Mouse (Mus musculus) kidney, embryonic 16.5 days (tissue): ENCODE data around the gene Pnma1. TPM values are rescaled to one million over a fixed set of nuclear protein-coding genes. Genes with fewer than 3 reads are reported as not detected.
"Not testable (repeated sequence)": the region's sequence is repeated elsewhere in the genome, so short reads cannot be mapped to it uniquely, and the experiment has no call there.

Experiments used
- ATAC-seq: fragments of 200-750 bp; cut with Nextera tagmentation; 2 replicates; pipeline ENCODE4 v1.8.0; 2017; ENCODE audit warnings: moderate TSS enrichment; ENCODE audit not compliant: low FRiP score, low TSS enrichment
- H3K27ac ChIP-seq: fragments of 300-500 bp; sonication (generic); 2 replicates; pipeline ENCODE4 v1.5.1; 2014; ENCODE audit warnings: low read length
- H3K27me3 ChIP-seq: fragments of 300-500 bp; sonication (generic); 2 replicates; pipeline ENCODE4 v1.6.1; 2014; ENCODE audit warnings: low read length, control low read depth, mixed read lengths; ENCODE audit not compliant: insufficient read depth
- H3K36me3 ChIP-seq: fragments of 300-500 bp; sonication (generic); 2 replicates; pipeline ENCODE4 v1.6.1; 2014; ENCODE audit warnings: low read length, control low read depth, mixed read lengths; ENCODE audit not compliant: insufficient read depth
- H3K4me1 ChIP-seq: fragments of 300-500 bp; sonication (generic); 2 replicates; pipeline ENCODE4 v1.6.1; 2014; ENCODE audit warnings: low read length, control low read depth, mixed read lengths; ENCODE audit not compliant: insufficient read depth
- H3K4me2 ChIP-seq: fragments of 300-500 bp; sonication (generic); replicated peaks from 2 replicates; pipeline ENCODE4 v1.6.1; 2014; ENCODE audit warnings: low read depth, low read length
- H3K4me3 ChIP-seq: fragments of 300-500 bp; sonication (generic); 2 replicates; pipeline ENCODE4 v1.5.1; 2014; ENCODE audit warnings: mild to moderate bottlenecking, low read length
- H3K9ac ChIP-seq: fragments of 300-500 bp; sonication (generic); replicated peaks from 2 replicates; pipeline ENCODE4 v1.6.1; 2014; ENCODE audit warnings: low read length
- H3K9me3 ChIP-seq: fragments of 300-500 bp; sonication (generic); 2 replicates; pipeline ENCODE4 v1.6.1; 2016; ENCODE audit warnings: low read length, control low read depth
- WGBS: fragments of 180-500 bp; shearing (Covaris S2); extraction: QIAGEN DNeasy Blood & Tissue Kit; methylation state at CpG from one replicate; pipeline ENCODE4 v1.1.7; 2014; 5-methylcytosine and 5-hydroxymethylcytosine counted together
- polyA plus RNA-seq: library from polyadenylated mRNA; unstranded; fragments of >200 nt; fragmentation: Nextera tagmentation; extraction: Ambion mirVana; gene quantifications from 2 replicates; pipeline ENCODE4 v1.2.1, GENCODE M21; 2015

Pnma1 gene
- polyA plus RNA-seq, 1 experiment from 2014 or later: 1.1 TPM

DNA sequence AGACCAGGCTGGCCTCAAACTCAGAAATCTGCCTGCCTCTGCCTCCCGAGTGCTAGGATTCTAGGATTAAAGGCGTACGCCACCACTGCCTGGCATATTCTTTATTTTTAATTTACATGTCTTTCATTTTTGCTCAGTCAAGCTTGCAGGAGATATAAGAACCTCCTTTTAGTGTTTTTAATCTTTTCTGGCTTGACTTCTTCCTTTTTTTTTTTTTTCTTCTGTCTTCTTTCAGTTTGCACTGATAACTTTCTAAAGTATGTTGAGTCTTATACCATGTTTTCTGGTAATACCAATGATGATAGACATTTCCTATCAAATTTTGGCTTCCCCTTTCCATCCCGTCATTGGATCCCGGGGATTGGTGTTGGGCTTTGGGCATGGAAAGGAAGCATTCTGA is 28.7 kb downstream of the Pnma1 start:
- no peak overlapping the region for H3K4me2 ChIP-seq
- 96% methylated on average over 5 of the region's 5 CpGs for WGBS
- no peak overlapping the region for H3K4me3 ChIP-seq
- no peaks in the 10 kb centered on the region for H3K36me3 ChIP-seq
- H3K27me3 ChIP-seq: no peaks in the 10 kb centered on the region
- no peaks in the 10 kb centered on the region for H3K9me3 ChIP-seq
- ATAC-seq: no peak
- no peak overlapping the region for H3K9ac ChIP-seq
- peaks cover 7% of the 10 kb centered on the region for H3K4me1 ChIP-seq
- H3K27ac ChIP-seq: no peak overlapping the region

DNA sequence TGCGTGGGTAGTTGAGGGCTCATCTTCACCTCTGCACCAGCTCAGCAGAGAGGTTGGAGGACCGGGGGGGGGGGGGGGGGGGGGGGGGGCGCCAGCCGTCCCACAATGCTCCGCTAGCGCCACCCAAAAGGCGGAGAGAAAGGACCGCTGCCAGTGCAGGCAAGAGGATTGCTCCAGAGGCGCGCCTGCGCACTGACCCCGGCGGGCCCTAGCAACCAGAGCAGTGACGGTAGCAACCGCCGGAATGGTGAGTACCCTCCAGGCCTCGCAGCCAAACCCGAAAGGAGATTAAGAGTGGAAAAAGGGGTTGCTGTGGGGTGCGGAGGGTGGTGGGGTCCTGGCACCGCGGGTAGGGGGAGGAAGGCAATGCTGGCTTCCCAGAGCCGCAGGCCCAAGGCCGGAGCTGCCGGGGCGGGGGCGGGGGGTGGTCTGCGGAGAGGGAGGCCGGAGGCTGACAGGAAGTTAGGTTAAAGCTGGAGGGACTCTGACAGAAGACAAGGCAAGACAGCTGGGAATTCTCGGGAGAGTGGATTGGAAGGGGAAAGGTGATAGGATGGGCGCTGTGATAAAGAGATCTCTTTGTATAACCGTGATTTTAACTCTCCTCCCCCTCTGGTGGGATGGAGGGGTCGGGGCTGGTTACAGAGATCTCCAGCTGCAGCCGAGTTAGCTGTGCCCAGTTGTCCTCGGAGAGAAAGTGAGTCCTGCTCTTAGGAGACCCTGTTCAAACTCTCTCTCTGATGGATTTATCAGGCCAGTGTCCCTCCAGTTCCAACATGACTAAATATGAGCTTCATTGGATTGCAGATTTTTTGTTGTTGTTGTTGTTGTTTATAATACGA is 33.9 kb downstream of the Pnma1 start, which contains the start of gene Dnal1:
TSS of gene Dnal1 (plus strand) at position 214 of the 842 bp plus-strand sequence.
- Histone ChIP-seq H3K9ac (peak within 1 kb of the TSS; percentile 74), H3K27me3 (no peaks in the 10 kb centered on the region), H3K27ac (peak within 1 kb of the TSS; percentile 57; the same call in 1 of the 2 replicates), H3K4me3 (peak within 1 kb of the TSS; percentile 82), H3K36me3 (no peaks in the 10 kb centered on the region), H3K9me3 (no peaks in the 10 kb centered on the region), H3K4me2 (peak within 1 kb of the TSS; percentile 66), H3K4me1 (peaks cover 7% of the 10 kb centered on the region)
- WGBS: 3% methylated on average over 31 of the region's 35 CpGs
- peak; percentile 97 for ATAC-seq

DNA sequence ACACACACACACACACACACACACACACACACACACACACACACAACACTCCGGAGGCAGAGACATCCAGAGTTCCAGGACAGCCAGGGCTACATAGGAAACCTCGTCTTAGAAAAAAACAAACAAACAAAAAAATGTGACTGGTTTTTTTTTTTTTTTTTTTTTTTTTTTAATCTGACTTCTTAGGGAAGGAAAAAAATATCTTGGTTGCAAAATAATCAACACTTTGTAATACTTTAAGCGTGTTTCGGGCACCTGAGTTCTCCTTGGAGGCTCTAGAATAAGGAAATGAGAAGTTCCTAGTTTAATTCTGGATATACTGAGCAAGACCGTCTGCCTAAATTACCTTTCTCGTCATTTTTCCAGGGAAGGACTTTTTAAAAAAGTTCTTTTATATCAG is 34.6 kb downstream of the Pnma1 start:
- no peak overlapping the region for H3K27ac ChIP-seq
- no peaks in the 10 kb centered on the region for H3K36me3 ChIP-seq
- H3K4me2 ChIP-seq: peak overlapping the region; percentile 66
- no peak for ATAC-seq
- H3K27me3 ChIP-seq: no peaks in the 10 kb centered on the region
- H3K9me3 ChIP-seq: no peaks in the 10 kb centered on the region
- WGBS: 42% methylated on average over 6 of the region's 6 CpGs
- H3K9ac ChIP-seq: peak overlapping the region; percentile 50; the same call in 1 of the 2 replicates
- peaks cover 7% of the 10 kb centered on the region for H3K4me1 ChIP-seq
- peak overlapping the region; percentile 82 for H3K4me3 ChIP-seq

DNA sequence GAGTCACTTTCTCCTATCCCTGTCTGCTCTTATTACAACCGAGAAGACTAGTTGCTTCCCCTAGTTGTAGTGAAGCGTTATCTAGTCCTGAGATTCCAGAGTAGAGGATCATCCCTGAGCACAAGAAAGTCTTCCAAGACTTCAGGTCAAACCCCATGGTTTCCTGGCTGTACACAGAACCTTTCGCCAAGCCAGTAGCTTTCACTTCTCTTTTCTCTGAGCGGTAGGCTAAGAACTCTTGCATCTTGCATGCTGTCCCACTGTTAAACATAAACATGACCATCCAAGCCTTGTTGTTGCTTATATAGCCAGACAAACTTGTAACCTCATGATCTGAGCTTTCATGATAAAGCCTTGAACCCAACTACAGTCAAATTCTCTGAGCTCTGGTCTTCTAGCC is 37.5 kb downstream of the Pnma1 start:
- H3K4me3 ChIP-seq: no peak overlapping the region
- WGBS: 92% methylated on average over 4 of the region's 4 CpGs
- no peak overlapping the region for H3K27ac ChIP-seq
- ATAC-seq: no peak
- no peak overlapping the region for H3K4me2 ChIP-seq
- H3K36me3 ChIP-seq: no peaks in the 10 kb centered on the region
- no peak overlapping the region for H3K9ac ChIP-seq
- H3K27me3 ChIP-seq: no peaks in the 10 kb centered on the region
- no peaks in the 10 kb centered on the region for H3K9me3 ChIP-seq
- peaks cover 10% of the 10 kb centered on the region for H3K4me1 ChIP-seq

DNA sequence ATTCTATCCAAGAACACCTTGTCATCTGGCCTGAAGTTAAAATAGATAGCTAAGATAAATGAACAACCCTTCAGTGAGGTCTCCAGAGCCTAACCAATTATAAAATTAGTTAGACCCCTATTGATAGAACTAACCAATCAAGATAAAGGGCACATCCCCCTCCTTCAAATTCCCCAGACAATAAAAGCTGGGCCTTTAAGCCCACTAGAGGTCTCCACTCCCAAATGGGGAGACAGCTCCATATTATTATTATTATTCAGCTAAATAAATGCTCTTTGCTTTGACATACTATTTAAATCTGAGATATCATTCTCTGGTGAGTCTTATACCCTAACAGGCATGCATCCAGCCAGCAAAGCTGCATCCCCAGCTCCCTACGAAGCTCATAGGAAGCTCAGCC is 38.4 kb downstream of the Pnma1 start:
- H3K27me3 ChIP-seq: no peaks in the 10 kb centered on the region

DNA sequence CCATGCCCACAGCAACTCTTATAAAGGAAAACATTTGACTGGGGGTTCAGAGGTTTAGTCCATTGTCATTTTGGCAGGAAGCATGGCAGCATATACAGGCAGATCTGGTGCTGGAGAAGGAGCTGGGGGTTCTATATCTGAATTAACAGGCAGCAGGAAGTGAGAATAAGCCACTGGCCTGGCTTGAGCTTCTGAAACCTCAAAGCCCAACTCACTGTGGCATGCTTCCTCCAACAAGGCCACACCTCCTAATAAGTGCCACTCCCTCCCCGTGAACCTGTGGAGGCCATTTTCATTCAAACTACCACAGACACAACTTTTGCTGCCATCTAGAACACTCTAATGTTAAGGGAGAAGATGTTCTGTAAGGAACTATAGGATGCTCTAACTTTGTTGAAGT is 40.6 kb downstream of the Pnma1 start:
- H3K9me3 ChIP-seq: no peaks in the 10 kb centered on the region
- no peak overlapping the region for H3K9ac ChIP-seq
- H3K4me3 ChIP-seq: no peak overlapping the region
- H3K4me1 ChIP-seq: 0 out of 2 replicates have a peak, but pooled peaks cover 3% of the 10 kb centered on the region
- H3K27me3 ChIP-seq: no peaks in the 10 kb centered on the region
- no peak for ATAC-seq
- 70% methylated on average over 1 of the region's 1 CpGs for WGBS
- H3K4me2 ChIP-seq: no peak overlapping the region
- H3K27ac ChIP-seq: no peak overlapping the region
- H3K36me3 ChIP-seq: no peaks in the 10 kb centered on the region

More for the DNA sequence above, 38.4 kb downstream of the Pnma1 start:
- Histone ChIP-seq H3K36me3 (no peaks in the 10 kb centered on the region), H3K27ac (no peak overlapping the region), H3K9ac (no peak overlapping the region), H3K4me1 (peaks cover 6% of the 10 kb centered on the region), H3K4me2 (no peak overlapping the region), H3K9me3 (no peaks in the 10 kb centered on the region), H3K4me3 (no peak overlapping the region)
- no peak for ATAC-seq
- 75% methylated on average over 1 of the region's 1 CpGs for WGBS

DNA sequence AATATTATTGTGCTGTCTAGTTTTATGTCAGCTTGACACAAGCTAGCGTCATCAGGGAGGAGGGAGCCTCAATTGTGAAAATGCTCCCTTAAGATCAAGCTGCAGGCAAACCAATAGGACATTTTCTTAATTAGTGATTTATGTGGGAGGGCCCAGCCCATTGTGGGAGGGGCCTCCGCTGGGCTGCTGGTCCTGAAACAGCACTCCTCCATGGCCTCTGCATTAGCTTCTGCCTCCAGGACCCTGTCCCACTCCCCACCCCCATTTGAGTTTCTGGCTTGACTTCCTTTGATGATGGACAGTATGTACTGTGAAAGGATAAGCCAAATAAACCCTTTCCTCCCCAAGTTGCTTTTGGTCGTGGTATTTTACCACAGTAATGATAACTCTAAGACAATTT is 41.3 kb downstream of the Pnma1 start:
- H3K27ac ChIP-seq: no peak overlapping the region
- no peak overlapping the region for H3K4me2 ChIP-seq
- H3K27me3 ChIP-seq: no peaks in the 10 kb centered on the region
- no peak overlapping the region for H3K9ac ChIP-seq
- no peaks in the 10 kb centered on the region for H3K36me3 ChIP-seq
- 50% methylated on average over 3 of the region's 3 CpGs for WGBS
- H3K9me3 ChIP-seq: no peaks in the 10 kb centered on the region
- 0 out of 2 replicates have a peak, but pooled peaks cover 3% of the 10 kb centered on the region for H3K4me1 ChIP-seq
- H3K4me3 ChIP-seq: no peak overlapping the region
- ATAC-seq: 0 out of 2 replicates have a peak, but pooled peaks have one; percentile 61

DNA sequence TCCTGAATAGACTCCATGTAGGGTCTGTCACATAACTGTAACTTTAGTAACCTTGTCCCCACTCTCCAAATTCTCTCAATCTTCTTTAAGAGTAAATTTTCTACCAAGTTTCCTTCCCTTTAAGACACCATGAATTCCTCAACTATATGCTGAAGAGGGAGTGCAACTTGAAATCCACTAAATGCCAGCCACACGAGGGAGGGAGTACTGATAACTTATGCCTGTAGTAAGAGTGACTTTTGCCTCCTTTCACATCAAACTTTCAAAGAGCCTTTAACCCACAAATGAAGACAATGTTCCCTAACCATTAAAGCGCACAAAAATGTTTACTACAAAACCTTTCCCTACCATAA is 46.8 kb downstream of the Pnma1 start:
- no peaks in the 10 kb centered on the region for H3K27me3 ChIP-seq
- 57% methylated on average over 2 of the region's 2 CpGs for WGBS
- no peak for ATAC-seq
- no peak overlapping the region for H3K27ac ChIP-seq
- H3K9ac ChIP-seq: no peak overlapping the region
- H3K4me2 ChIP-seq: peak overlapping the region; percentile 89
- H3K36me3 ChIP-seq: no peaks in the 10 kb centered on the region
- H3K4me1 ChIP-seq: no peaks in the 10 kb centered on the region
- H3K4me3 ChIP-seq: peak overlapping the region; percentile 60
- no peaks in the 10 kb centered on the region for H3K9me3 ChIP-seq

DNA sequence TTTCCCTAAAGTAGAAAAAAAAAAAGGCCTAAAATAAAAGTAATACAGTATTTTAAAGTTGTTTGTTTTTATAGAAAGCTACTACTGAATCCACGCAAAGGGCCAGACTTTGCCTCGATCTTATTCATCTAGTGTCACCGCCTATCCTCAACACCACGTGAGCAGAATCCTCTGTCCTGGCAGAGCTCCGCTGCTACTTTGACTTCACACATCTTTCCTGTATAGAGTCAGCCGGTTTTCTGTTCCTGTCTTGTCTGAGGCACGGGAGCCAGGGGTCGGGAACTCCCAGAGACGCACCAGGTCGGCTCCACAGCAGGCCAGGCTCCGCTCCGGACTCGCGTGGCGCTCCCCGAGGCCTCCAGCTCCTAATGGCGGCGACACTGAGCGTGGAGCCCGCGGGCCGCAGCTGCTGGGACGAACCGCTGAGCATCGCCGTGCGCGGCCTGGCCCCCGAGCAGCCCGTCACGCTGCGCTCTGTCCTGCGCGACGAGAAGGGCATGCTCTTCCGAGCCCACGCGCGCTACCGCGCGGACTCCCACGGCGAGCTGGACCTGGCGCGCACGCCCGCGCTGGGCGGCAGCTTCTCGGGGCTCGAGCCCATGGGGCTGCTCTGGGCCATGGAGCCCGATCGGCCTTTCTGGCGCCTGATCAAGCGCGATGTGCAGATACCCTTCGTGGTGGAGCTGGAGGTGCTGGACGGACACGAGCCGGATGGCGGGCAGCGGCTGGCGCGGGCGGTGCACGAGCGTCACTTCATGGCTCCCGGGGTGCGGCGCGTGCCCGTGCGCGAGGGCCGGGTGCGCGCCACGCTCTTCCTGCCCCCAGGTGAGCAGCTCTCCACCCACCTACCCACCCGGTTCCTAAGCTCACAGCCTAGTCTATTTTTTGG is 47.4 kb downstream of the Pnma1 start, which contains the start of gene Acot6:
TSS of gene Acot6 (plus strand) at position 51 of the 889 bp plus-strand sequence.
- H3K4me1 ChIP-seq, H3K9me3 ChIP-seq, H3K27me3 ChIP-seq, H3K36me3 ChIP-seq, H3K27ac ChIP-seq: not testable (repeated sequence)
- under 1% methylated on average over 62 of the region's 80 CpGs for WGBS
- ATAC-seq: peak; percentile 74
- Histone ChIP-seq H3K4me2 (peak within 1 kb of the TSS; percentile 89), H3K4me3 (peak within 1 kb of the TSS; percentile 60), H3K9ac (peak within 1 kb of the TSS; percentile 74)
